Mouse (Mus musculus): ENCODE measurements around the gene Psme3.

- TF ChIP-seq CTCF (IDR thresholded peaks at IDR 0.05; ENCODE audit: extremely low read depth, insufficient read length, insufficient replicate concordance, low read depth, low read length) (0 out of 2 replicates have a peak, but pooled peaks have one; percentile 2), POLR2A (IDR thresholded peaks at IDR 0.05; ENCODE audit: low read depth, low read length) (peak; percentile 62)
Measured at GRCm38 (mm10) chr11:101315665-101316500, at the start of gene Psme3.
